Mouse (Mus musculus): ENCODE measurements around the gene G6pc3.

DNA sequence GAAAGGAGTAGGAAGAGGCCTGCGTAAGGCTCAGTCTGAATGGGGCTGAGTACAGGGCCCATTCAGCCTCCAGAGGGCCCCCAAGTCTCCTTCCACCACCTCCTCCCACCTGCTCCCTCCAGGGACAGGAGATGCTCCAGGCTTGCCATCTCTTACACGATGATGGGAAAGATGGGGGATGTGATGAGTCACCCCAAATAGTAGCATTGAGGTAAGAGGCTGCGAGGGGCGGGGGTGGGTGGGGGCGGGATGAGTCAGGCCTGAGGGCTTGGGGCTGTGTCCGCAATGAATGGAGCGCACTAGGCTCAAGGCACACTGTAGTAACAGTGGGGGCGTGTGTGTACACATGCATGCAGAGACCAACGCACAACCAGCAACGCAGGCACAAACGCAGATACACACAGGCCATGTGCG, 12.0 kb downstream of the G6pc3 start:
- no peak for TF ChIP-seq CTCF (IDR thresholded peaks at IDR 0.05; ENCODE audit: low read depth, low read length)
- TF ChIP-seq POLR2A (IDR thresholded peaks at IDR 0.05; ENCODE audit: borderline replicate concordance, low read depth, low read length): no peak

Data from bone marrow macrophage, adult 2 months (primary cell).